Mouse (Mus musculus): ENCODE data around the gene Elavl2. TPM values are rescaled to one million over a fixed set of nuclear protein-coding genes. Genes with fewer than 3 reads are reported as not detected.
"Not testable (repeated sequence)": the region's sequence is repeated elsewhere in the genome, so short reads cannot be mapped to it uniquely, and the experiment has no call there.

Gene Elavl2
- total RNA-seq, 2 experiments from 2014 or later: 107 to 109 TPM

DNA sequence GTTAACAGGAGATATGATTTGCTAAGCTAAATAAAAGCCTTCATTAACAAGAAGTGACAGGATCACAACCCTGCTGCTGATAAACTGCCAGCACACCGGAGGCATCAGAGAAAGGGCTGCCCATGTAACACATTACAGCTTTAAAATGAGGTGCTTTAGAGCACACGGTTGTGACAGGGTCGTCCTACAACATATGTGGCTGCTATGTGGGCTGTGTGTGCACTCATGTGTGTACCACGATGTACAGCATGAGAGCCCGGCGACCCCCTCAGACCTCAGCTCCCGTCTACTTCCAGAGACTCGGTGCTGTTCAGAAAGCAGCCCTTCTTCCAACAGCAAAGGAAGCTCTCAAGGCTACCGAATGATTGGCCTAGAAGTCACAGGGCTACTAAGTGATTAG is 47.4 kb downstream of the Elavl2 start:
- intact Hi-C loops (cut with DNase I): no loop called here
- DNase-seq (ENCODE audit: low spot score in 2 of 2): no peak

DNA sequence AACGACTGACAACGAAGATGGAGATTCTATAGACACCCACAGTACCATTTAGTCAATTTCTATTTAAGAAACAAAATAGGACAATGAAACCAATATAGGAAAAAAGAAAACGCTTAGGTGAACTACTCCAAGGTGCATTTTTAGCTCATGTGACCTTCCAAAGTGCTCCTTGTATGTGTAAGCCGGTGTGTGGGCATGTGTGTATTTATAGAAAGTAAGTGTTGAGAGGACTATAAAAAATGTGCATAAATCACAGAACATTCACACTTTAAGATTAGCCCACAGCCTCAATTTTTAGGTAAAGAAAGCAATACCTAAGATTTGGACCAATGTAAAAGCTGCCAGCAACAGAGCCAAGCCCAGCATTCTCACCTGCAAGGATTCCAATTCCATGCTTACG is 51.0 kb downstream of the Elavl2 start:
- peak in 1 of 2 experiments; percentile 73 for DNase-seq (ENCODE audit: low spot score in 2 of 2)
- intact Hi-C loops (cut with DNase I): no loop called here

DNA sequence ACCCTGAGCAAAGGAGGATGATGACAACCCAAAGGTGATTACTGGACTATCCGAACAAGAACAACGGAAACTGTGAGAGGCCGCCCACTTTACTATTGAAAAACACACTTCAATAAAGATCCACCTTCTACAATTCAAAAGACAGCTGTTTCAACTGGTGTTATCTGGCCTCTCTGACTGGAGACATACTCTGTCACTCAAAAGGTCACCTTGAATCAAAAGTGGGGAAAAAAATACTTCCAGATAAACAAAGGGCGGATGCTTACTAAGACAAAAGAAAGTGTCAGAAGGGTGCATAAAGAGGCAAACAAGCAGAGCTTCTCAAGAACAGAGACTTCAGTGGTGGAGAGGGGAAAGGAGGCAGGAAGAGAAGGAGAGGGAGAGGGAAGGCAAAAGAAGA is 66.4 kb downstream of the Elavl2 start:
- no peak for DNase-seq (ENCODE audit: low spot score in 2 of 2)
- intact Hi-C loops (cut with DNase I): no loop called here

DNA sequence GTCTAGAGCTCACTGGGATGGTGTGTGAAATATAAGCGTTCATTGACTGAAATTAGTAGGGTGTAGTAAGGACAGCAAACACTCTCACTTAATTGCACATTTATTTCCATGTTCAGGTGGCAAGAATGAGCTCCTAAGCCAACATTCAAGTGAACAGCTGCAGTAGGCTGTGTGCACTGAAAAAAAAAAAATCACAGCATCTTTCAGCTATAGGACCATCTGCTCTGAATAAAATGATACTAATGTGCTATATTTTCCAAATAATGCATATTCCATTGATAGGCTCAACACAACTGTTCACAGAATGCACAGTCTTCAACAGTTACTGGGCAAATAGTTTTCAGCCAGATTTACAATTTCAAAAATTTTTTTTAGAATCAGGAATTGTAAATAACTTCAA is 89.8 kb downstream of the Elavl2 start:
- intact Hi-C loops (cut with DNase I): no loop called here

DNA sequence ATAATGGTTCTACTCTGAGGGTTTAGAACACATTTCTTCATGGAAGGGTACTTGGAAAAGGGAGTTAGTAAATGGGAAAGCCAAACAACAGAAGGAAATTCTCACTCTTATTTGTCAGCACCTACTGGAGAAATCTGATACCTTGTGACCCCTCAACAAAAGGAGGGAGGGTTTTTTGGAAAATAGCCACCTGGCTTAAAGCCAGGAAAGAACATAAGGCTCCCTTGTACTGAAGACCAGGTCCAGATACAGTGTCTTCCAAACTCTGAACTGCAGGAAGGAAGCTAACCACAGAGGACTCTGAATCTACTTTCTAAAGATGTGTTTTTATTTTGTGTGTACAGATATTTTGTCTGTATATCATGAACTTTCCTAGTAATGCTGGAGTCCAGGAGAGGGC is 102.9 kb downstream of the Elavl2 start:
- intact Hi-C loops (cut with DNase I): no loop called here
- no peak for DNase-seq (ENCODE audit: low spot score in 2 of 2)

More for the DNA sequence above, 89.8 kb downstream of the Elavl2 start:
- no peak for DNase-seq (ENCODE audit: low spot score in 2 of 2)

DNA sequence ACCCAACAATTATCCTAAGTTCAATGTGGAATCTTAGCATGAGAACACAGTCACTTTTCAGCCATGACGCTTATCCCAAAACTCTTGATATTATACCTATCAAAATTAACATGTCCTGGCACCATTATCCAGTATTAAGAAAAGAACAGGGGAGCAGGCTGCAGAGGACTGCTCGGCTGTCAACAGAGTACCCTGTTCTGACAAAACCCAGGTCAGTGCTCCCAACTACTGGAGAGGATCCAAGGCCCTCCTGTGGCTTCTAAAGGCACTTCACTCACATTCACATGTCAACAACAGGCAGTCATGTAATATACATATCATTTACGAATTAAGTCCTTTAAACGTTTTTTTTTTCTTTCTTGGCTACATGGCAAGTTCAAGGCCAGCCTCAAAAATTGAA is 105.3 kb downstream of the Elavl2 start:
- intact Hi-C loops (cut with DNase I): no loop called here

DNA sequence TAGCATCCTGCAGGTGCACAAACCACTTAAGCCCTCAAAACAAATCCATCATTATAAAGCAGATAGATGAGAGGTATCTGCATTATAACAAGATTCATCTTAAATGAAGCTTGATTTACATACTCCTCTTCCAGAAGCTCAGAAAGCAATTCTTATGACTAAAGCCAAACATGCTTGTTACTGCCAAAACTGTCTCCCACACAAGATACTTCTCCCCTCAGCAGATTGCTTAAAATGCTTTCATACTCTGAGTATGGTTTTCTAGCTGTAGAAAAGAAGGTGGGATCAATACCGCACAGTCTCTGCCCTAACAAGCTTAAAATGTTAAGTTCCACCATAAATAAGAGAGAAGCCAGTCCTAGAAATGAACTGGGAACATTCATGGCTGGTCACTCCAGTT is 109.1 kb downstream of the Elavl2 start:
- DNase-seq (ENCODE audit: low spot score in 2 of 2): peak in 1 of 2 experiments; percentile 61
- intact Hi-C loops (cut with DNase I): loop anchor here (5.0 kb wide), 1 partner anchor 81 kb away; no protein-coding TSS in a partner anchor

More for the DNA sequence above, 105.3 kb downstream of the Elavl2 start:
- DNase-seq (ENCODE audit: low spot score in 2 of 2): no peak

DNA sequence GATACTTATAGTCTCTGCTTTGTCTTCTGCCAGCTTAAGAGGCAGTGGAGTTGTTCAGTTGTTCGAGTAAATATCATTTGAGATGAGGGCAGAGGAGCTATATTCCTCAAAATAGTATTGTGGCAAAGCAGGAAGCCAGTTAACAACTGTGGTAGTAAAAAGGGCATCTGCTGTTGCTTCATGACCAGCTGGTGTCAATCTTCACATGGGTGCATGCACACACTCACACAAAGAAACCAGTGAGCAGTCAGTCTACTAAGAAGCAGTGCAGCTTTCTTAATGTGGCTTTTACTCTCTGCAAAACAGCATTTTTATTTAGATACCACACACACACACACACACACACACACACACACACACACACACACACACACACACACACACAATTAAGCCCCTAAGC is 110.2 kb downstream of the Elavl2 start:
- intact Hi-C loops (cut with DNase I): loop anchor here (5.0 kb wide), 1 partner anchor 82 kb away; no protein-coding TSS in a partner anchor
- DNase-seq (ENCODE audit: low spot score in 2 of 2): no peak

DNA sequence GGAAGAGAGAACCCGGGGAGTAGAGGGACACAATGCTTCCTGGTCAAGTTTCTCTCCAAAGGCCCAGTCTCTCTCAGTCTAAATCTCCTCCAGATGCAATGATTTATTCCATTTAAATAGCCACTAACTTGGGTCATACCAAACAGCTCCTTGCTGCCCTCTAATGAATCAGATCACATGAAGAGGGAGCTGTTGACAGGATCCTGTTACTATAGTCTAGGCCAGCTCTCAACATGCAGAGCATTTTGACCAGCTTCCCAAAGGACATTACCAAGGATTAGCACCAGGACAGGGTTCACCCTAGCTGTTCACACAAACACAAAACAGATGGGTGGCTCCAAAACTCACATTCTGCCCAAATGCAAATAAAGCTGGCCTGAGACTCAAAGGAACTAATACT is 111.4 kb downstream of the Elavl2 start:
- intact Hi-C loops (cut with DNase I): no loop called here
- DNase-seq (ENCODE audit: low spot score in 2 of 2): no peak

DNA sequence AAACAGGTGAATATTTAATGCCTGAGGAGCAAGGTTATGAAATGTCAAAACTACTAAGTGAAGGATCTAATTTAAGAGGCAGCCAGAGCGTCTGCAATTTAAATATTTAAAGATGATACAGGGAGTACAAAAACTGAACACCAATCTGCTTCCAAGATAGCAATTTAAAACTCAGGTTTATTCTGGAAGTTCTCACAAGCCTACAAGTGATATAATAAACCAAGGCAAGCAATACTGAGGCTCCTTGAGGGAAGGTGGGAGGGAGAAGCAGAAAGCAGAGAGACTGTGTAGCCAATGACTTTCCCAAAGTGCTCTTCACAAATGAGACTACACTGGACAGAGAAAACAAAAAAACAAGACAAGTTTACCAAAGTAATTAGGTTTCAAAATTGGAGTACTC is 132.2 kb downstream of the Elavl2 start:
- intact Hi-C loops (cut with DNase I): loop anchor here (10.0 kb wide), 1 partner anchor 106 kb away; no protein-coding TSS in a partner anchor
- DNase-seq (ENCODE audit: low spot score in 2 of 2): peak in 1 of 2 experiments; percentile 68

DNA sequence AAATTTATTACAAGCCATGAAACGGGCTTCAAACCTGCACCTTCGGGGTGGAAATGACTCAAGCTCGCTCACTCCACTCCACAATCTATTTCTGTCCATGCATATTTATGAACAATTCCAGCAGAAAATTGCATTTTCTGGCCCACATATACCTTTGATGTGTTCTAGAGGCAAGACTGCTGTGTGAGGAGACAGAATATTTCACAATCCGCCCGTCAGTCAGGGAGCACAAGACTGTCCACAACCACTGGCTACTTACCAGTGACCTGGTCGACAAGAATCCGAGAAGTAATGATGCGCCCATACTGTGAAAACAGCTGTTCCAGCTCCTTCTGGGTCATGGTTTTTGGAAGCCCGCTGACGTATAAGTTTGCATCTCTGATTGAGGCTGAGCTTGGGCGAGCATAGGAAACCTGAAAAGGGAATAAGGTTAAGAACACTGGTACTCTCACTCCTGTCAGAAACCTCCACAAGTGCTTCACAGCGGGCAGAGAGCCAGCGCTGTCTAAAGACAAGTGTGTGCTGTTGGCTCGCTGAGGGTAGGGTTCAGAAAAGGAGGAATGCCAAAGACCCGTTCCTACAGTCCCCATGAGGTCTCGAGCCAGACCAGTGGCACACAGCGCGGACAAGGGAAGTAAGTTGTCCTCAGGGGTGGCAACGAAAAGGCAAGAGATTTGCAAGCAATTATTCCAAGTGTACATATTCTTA is 136.7 kb downstream of the Elavl2 start:
- intact Hi-C loops (cut with DNase I): loop anchor here (10.0 kb wide), 1 partner anchor 111 kb away; no protein-coding TSS in a partner anchor
- DNase-seq (ENCODE audit: low spot score in 2 of 2): peak in 1 of 2 experiments; percentile 52

DNA sequence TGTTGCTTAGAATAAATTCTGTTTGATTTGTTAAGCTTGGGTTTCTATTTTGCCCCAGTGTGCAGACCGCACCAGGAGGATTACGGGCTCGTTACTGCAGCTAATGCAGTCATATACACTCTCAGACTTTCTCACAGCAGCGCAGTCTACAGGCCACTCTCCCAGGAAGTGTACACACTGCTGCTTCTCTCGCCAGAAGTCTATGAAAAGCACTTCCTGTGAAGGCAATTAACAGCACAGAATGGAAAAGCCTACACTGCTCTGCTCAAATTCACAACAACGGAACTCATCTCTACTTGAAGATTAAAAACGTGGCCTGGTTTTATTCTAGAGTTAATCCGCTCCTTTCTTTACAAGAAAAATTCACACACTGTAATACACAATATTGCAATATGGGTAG is 137.7 kb downstream of the Elavl2 start:
- peak in 1 of 2 experiments; percentile 52 for DNase-seq (ENCODE audit: low spot score in 2 of 2)
- intact Hi-C loops (cut with DNase I): loop anchor here (10.0 kb wide), 1 partner anchor 112 kb away; no protein-coding TSS in a partner anchor

DNA sequence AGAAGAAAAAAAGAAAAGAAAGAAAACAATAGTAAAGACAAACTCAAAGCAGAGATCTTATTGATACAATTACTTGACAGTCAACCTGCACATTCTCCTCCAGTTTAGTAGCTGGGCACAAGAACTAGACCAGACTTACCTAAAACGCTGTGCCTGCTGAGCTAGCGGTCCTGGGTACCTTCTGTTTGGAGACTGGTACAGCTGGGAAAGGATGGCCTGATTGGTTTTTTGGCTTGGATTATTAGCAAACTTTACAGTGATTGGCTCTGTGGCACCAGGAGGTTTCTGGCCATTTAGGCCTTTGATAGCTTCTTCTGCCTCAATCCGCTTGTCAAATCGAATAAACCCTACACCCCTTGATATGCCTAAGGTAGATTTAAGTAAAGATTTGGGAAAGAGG is 140.0 kb downstream of the Elavl2 start:
- intact Hi-C loops (cut with DNase I): loop anchor here (10.0 kb wide), 1 partner anchor 114 kb away; no protein-coding TSS in a partner anchor

DNA sequence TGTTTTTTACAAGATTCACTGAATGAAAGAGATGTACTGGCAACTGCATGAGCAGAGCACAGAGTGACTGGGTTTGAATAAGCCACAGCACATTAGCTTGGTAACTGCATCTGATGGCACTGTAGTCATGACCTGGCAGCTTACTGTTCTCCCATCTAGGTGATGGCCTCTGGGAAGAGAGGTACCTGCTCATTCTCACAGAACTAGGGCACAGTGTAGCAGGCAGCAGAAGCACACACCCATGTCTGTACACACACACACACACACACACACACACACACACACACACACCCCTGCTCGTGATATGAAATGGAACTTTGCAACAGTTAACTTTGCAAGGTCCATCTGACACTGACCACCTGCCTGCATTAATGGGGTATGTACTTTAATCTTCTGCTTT is 151.9 kb downstream of the Elavl2 start:
- intact Hi-C loops (cut with DNase I): no loop called here

More for the DNA sequence above, 140.0 kb downstream of the Elavl2 start:
- no peak for DNase-seq (ENCODE audit: low spot score in 2 of 2)

DNA sequence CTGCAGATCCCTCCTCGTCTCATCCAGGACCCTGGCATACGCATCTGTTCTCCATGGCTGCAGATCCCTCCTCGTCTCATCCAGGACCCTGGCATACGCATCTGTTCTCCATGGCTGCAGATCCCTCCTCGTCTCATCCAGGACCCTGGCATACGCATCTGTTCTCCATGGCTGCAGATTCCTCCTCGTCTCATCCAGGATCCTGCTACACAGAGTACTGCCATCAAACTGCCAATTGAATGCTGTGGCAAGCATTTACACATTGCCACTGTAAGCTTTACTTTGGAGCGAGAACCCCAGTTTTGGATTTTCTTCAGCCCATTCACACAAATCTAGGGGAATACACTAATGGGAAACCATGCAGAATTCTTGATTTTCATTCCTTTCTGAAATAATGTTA is 155.4 kb downstream of the Elavl2 start:
- DNase-seq (ENCODE audit: low spot score in 2 of 2); intact Hi-C loops (cut with DNase I): not testable (repeated sequence)

More for the DNA sequence above, 151.9 kb downstream of the Elavl2 start:
- no peak for DNase-seq (ENCODE audit: low spot score in 2 of 2)

DNA sequence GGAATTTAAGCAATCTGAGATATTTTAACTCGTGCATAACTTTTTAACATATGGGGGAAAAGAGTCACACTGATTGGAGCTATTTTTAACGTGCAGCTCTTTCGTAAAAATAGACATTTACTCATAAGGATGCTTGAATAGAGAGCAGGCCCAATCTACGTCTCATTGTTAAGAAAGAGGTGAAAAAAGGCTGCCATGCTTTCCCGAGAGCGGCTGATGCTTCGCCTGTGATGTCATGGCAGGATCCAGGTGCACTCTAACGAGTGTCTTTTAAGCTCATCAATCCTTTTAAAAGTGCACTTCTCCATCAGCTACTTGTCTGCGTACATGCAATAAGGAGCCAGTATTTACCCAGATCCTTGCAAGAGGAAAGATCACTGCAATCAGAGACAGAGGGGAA is 156.0 kb downstream of the Elavl2 start:
- intact Hi-C loops (cut with DNase I): no loop called here
- peak in 1 of 2 experiments; percentile 61 for DNase-seq (ENCODE audit: low spot score in 2 of 2)

DNA sequence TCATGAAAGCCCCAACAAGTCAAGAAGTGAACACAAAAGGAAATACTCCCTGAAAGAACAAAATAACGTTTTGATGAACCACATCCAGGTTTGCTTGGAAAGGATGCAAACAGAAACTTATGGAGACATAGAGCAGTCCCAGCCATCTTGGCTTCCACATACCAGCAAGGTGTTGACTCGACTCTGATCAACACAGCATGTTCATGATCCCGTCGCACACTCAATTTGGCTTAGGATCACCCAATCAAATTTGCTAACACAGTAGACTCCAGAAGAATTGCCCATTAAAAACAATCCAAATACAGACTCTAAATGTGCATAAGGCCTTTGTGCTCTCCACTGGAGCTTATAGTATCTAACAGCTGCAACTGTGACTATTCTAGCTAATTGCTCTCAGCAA is 156.7 kb downstream of the Elavl2 start:
- DNase-seq (ENCODE audit: low spot score in 2 of 2): no peak
- intact Hi-C loops (cut with DNase I): no loop called here

DNA sequence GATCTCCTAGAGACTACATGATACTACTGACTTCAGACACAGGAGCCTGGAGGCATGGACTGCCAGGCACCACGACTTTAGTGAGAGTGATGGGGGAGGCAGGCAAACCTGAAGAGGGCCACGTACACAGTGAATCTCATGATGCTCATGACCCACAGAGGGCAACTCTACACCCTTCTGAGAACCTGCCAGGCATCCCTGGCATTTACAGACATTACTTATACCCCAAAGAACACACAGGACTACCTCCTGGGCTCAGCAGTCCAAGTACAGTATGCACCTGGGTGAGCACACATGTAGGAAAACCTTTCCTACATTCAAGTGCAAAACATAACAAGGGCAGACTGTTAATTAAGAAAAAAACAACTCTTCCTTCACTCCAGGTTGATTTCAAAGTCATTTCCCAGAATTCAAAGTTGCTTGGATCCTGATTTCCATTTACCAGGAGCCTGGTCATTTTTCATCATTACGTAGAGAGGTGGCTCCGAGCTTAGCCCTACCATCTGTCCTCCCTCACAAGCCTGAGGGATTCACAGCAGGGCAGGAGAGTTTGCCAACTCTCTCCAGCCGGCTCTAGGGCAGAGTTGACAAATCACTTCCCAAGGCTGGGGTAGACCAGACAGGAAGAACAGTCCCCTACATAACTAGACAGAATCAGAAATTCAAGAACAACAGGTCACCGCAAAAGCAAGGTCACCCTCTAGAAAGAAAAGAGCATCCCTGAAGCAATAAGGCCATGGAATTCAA is 161.7 kb downstream of the Elavl2 start:
- no peak for DNase-seq (ENCODE audit: low spot score in 2 of 2)
- intact Hi-C loops (cut with DNase I): loop anchor here (5.0 kb wide), 1 partner anchor 138 kb away; no protein-coding TSS in a partner anchor

DNA sequence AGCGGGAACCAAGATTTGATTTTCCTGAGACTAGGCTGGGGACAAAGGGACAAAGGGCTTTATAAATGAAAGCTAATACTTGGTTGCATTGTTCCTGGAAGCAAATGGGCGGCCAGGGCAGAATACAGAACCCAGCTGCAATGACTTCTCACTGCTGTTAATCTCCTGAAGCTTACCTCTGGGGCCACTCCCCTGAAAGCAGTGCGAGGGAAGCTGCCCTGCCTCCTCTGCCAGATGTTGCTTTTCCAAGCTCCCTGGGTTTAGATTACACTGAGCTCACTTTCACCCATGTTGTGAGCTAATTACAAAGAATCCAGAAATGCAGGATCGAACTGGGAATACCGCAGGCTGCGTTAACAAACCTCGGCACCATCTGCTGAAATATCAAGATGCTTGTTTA is 163.6 kb downstream of the Elavl2 start:
- no peak for DNase-seq (ENCODE audit: low spot score in 2 of 2)
- intact Hi-C loops (cut with DNase I): loop anchor here (5.0 kb wide), 1 partner anchor 140 kb away; no protein-coding TSS in a partner anchor

DNA sequence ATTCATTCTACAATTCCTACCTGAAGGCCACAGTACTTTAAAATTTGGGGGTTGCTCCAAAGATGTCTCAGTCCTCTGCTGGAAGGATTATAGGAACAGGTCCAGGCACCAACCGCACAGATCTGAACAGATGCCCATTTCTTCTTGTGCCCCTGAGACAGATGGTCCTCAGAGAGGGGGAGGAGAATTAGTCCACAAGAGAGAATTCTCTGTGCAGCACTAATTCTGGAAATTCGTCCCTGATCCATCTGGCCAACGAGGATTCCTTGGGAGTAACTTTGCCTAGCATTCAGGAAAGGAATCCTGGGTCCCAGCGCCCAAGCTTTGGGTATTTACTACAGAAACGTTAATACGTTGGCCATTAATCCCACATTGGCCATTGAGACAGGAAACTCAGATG is 165.6 kb downstream of the Elavl2 start:
- DNase-seq (ENCODE audit: low spot score in 2 of 2): peak in 1 of 2 experiments; percentile 66
- intact Hi-C loops (cut with DNase I): loop anchor here (5.0 kb wide), 1 partner anchor 142 kb away; no protein-coding TSS in a partner anchor
